Mouse (Mus musculus): ENCODE results near the gene Gad2. TPM values are rescaled to one million over a fixed set of nuclear protein-coding genes. Genes with fewer than 3 reads are reported as not detected.

Gad2 gene
- polyA plus RNA-seq, 1 experiment: 37.9 TPM

DNA sequence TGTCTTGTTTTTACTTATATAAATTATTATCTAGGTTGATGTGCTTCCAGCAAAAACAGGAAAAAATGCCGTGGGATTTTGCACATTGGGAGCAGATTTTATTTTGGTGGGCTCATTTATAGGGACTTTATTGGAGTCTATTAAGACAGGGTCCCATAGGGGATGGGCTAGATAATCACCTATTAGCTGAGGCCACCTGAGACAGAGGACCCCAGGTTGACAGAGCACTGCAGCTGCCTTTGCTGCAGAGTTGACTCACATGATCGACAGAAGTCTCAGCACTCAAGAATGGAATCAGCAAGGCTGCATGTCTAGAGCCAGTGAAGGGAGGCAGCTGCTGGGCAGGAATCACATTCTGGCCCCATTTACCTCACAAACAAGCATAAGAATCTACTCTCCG lies 84.2 kb downstream of the Gad2 start:
- no peak overlapping the region for H3K27ac ChIP-seq (ENCODE audit: insufficient read depth, low read length)
- H3K4me3 ChIP-seq (ENCODE audit: insufficient read depth, low read length): no peak overlapping the region
- TF ChIP-seq POLR2A (IDR thresholded peaks at IDR 0.05; ENCODE audit: extremely low read depth, insufficient read depth, low read length): no peak
- no peak for TF ChIP-seq CTCF (IDR thresholded peaks at IDR 0.05; ENCODE audit: extremely low read depth, insufficient read depth, low read length)
- no peaks in the 10 kb centered on the region for H3K4me1 ChIP-seq (ENCODE audit: control insufficient read depth, insufficient read depth, low read length)

DNA sequence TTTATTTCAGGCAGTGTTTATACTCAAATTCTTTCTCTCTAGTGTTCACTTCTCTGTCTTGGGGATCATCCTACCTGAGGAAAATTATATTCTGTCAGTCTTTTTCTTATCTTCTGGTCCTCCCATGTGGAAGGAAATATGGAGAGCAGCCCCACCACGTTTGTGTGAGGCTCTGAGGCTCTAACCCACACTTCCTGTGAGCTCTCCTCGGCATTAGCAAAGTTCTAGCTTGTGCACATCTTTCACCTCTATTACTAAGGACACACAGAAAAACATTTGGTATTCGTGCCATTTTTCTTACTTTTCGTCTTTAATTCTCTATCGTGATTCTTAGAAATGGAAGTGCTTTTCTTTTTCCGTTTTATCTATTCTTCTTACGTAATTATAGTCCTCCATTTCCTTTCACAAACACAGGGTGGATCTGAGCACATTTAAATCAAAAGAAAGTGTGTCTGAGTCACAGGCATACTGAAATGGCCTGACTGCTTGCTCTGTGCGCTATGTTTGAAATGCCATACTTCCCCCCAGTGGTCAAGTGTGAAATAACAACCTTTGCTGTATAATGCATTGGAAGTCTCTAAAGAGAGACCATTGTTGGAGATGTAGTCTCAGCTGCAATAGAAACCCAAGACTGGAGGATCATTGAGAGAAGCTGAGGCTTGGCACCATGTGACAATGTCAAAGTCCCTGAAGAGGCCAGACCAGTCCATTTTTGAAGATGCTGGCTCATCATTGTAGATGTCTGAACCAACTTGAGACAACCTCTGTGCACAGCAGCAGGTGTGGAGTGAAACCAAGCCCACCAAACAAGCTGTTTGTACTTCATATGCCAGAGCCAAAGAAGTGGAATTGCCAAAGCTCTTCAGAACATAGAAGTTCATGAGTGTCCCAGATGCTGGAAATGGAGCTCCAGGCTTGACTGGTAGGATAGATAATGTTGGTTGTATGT lies 99.8 kb downstream of the Gad2 start:
- TF ChIP-seq CTCF (IDR thresholded peaks at IDR 0.05; ENCODE audit: extremely low read depth, insufficient read depth, low read length): peak; percentile 86
- TF ChIP-seq POLR2A (IDR thresholded peaks at IDR 0.05; ENCODE audit: extremely low read depth, insufficient read depth, low read length): no peak
- Histone ChIP-seq H3K4me3 (ENCODE audit: insufficient read depth, low read length) (no peak overlapping the region), H3K4me1 (ENCODE audit: control insufficient read depth, insufficient read depth, low read length) (no peaks in the 10 kb centered on the region; the same call in 1 of the 2 replicates), H3K27ac (ENCODE audit: insufficient read depth, low read length) (no peak overlapping the region)

DNA sequence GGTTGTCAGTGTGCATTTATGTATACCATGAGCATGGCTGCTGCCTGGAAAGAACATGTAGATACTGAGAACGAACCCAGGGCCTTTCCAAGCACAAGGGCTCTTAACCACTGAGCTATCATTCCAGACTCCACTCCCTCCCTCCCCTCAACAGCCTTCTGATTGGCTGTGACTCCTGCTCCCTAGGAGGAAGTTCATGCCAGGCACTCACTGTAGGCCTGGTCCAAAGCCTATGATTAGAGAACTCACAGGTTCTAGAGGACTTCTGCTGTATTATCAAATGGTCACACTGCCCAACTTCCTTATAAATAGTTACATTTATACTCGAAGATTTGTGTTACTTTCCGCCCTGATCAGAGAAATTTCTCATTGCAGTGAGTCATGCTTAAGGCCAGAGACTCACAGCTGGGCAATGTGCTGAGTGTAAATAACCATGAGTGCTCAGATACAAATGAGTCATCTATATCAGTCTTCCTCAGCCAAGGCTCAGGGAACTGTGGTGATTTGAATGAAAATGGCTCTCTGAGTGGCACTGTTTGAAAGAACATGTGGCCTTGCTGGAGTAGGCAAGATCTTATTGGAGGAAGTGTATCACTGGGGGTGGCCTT lies 102.0 kb downstream of the Gad2 start:
- no peak overlapping the region for H3K27ac ChIP-seq (ENCODE audit: insufficient read depth, low read length)

DNA sequence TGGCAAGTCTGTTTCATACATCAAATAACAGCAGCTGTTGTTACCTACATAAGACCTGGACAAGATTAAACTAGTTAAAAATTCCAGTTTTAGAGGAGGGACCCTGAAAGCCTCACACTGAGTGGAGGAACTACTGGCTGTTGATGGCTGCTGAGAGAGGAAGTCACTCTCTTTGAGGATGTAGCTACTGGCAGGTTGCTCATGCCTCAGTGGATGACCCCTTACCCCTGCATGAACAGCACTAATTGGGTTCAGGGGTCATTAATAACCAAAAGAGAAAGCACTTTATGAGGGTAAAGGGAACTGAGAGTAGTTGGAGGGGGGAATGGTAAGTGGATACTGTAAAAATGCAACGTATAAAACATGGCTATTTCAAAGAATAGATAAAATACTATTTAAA lies 105.1 kb downstream of the Gad2 start:
- TF ChIP-seq CTCF (IDR thresholded peaks at IDR 0.05; ENCODE audit: extremely low read depth, insufficient read depth, low read length): no peak
- no peak for TF ChIP-seq POLR2A (IDR thresholded peaks at IDR 0.05; ENCODE audit: extremely low read depth, insufficient read depth, low read length)
- Histone ChIP-seq H3K27ac (ENCODE audit: insufficient read depth, low read length) (no peak overlapping the region), H3K4me3 (ENCODE audit: insufficient read depth, low read length) (no peak overlapping the region), H3K4me1 (ENCODE audit: control insufficient read depth, insufficient read depth, low read length) (no peaks in the 10 kb centered on the region)

More for the DNA sequence above, 102.0 kb downstream of the Gad2 start:
- no peak overlapping the region for H3K4me3 ChIP-seq (ENCODE audit: insufficient read depth, low read length)
- H3K4me1 ChIP-seq (ENCODE audit: control insufficient read depth, insufficient read depth, low read length): no peaks in the 10 kb centered on the region; the same call in 1 of the 2 replicates
- no peak for TF ChIP-seq CTCF (IDR thresholded peaks at IDR 0.05; ENCODE audit: extremely low read depth, insufficient read depth, low read length)
- TF ChIP-seq POLR2A (IDR thresholded peaks at IDR 0.05; ENCODE audit: extremely low read depth, insufficient read depth, low read length): no peak

DNA sequence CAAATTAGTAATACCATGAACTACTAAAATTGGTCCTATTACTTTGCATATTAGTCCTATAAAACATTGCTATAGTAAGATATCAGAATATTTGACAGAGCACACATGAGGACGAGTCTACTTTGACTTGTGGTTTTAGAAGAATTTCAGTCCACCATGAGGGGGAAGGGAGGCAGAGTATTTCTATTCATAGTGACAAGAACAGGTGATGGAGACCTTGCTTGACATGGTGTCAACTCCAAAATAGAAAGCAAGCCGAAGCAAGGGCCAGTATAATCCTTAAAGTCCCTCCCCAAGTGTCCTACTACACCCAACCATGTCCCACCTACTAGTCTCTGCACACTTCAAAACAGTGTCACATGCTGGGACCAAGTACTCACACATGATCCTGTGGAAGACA lies 114.1 kb downstream of the Gad2 start:
- Histone ChIP-seq H3K4me3 (ENCODE audit: insufficient read depth, low read length) (no peak overlapping the region), H3K4me1 (ENCODE audit: control insufficient read depth, insufficient read depth, low read length) (no peaks in the 10 kb centered on the region), H3K27ac (ENCODE audit: insufficient read depth, low read length) (no peak overlapping the region)
- TF ChIP-seq CTCF (IDR thresholded peaks at IDR 0.05; ENCODE audit: extremely low read depth, insufficient read depth, low read length) (no peak), POLR2A (IDR thresholded peaks at IDR 0.05; ENCODE audit: extremely low read depth, insufficient read depth, low read length) (no peak)

DNA sequence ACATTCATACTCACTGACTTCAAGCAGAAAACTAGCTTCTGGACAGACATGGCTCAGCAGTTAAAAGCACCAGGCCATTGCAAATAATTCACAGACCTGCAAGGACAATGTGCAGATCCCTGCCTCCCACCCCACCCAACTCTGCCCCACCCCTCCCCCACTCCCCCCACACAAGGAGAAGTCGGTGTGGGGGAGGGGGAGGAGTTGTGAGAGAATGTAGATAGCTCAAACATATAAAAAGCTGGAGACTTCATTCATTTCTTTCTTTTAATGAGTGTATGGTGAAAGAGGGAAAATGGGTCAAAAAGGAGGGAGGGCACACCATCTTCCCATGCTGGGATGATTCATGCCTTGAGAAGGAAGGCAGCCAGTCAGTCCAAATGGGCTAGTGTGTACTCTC lies 117.4 kb downstream of the Gad2 start:
- H3K27ac ChIP-seq (ENCODE audit: insufficient read depth, low read length): no peak overlapping the region
- TF ChIP-seq CTCF (IDR thresholded peaks at IDR 0.05; ENCODE audit: extremely low read depth, insufficient read depth, low read length) (no peak), POLR2A (IDR thresholded peaks at IDR 0.05; ENCODE audit: extremely low read depth, insufficient read depth, low read length) (no peak)

DNA sequence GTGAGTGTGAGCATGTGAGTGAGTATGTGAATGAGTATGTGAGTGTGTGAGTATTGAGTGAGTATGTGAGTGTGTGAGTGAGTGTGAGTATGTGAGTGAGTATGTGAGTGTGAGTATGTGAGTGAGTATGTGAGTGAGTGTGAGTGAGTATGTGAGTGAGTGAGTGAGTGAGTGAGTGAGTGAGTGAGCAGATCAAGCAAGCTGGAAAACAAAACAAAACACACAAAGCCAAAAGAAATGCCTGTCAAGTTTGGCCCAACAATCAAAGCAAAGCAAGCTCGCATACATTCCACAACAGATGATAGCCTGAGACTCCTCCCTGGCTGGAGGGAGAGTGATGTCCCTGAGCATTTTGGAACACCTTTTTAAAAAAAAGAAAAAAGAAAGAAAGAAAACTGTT lies 118.4 kb downstream of the Gad2 start:
- no peak for TF ChIP-seq CTCF (IDR thresholded peaks at IDR 0.05; ENCODE audit: extremely low read depth, insufficient read depth, low read length)
- no peak for TF ChIP-seq POLR2A (IDR thresholded peaks at IDR 0.05; ENCODE audit: extremely low read depth, insufficient read depth, low read length)
- H3K27ac ChIP-seq (ENCODE audit: insufficient read depth, low read length): no peak overlapping the region

More for the DNA sequence above, 117.4 kb downstream of the Gad2 start:
- Histone ChIP-seq H3K4me1 (ENCODE audit: control insufficient read depth, insufficient read depth, low read length) (no peaks in the 10 kb centered on the region), H3K4me3 (ENCODE audit: insufficient read depth, low read length) (no peak overlapping the region)

DNA sequence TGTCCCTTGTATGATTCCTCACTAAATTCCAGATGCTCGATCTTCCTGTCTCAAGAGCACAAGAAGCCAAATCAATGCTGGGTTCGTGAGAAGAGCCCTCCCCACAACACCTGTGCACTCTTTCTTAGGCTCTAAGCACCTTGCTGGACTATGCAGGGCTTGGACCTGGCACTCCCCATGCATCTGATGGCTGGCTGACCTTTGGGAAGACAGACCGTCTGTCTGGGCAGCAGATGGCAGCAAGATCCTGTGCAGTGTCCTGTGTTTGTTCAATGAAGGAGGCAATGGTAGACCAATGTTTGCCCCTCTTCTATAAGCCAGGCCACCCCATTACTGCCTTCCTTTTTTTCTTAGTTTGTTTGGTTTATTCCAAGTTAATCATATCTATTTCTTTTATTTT lies 119.2 kb downstream of the Gad2 start:
- TF ChIP-seq POLR2A (IDR thresholded peaks at IDR 0.05; ENCODE audit: extremely low read depth, insufficient read depth, low read length) (no peak), CTCF (IDR thresholded peaks at IDR 0.05; ENCODE audit: extremely low read depth, insufficient read depth, low read length) (0 out of 2 replicates have a peak, but pooled peaks have one; percentile 20)
- no peaks in the 10 kb centered on the region for H3K4me1 ChIP-seq (ENCODE audit: control insufficient read depth, insufficient read depth, low read length)

More for the DNA sequence above, 118.4 kb downstream of the Gad2 start:
- Histone ChIP-seq H3K4me3 (ENCODE audit: insufficient read depth, low read length) (no peak overlapping the region), H3K4me1 (ENCODE audit: control insufficient read depth, insufficient read depth, low read length) (no peaks in the 10 kb centered on the region)

More for the DNA sequence above, 119.2 kb downstream of the Gad2 start:
- Histone ChIP-seq H3K4me3 (ENCODE audit: insufficient read depth, low read length) (no peak overlapping the region), H3K27ac (ENCODE audit: insufficient read depth, low read length) (no peak overlapping the region)

Other genes with a start within 250 kb of the Gad2 start
- 3.4 and 3.5 TPM in 2 replicates for gene Apbb1ip, start 151.9 kb downstream of the Gad2 start, polyA plus RNA-seq (2012; rRNA removed)